Mouse (Mus musculus): ENCODE data around the gene Arel1. TPM values are rescaled to one million over a fixed set of nuclear protein-coding genes. Genes with fewer than 3 reads are reported as not detected.

Gene Arel1
- polyA plus RNA-seq, 1 experiment from 2014 or later = 16.0 TPM

GRCm38 (mm10) chr12:84912652-84913104, 58.0 kb downstream of the Arel1 start:
- DNase-seq (ENCODE audit: low spot score) = no peak
- WGBS = 85% methylated on average over 4 of the region's 4 CpGs
- H3K27ac ChIP-seq (replicated peaks) = no peak overlapping the region
- no peaks in the 10 kb centered on the region for H3K9me3 ChIP-seq (replicated peaks)
- no peak overlapping the region for H3K4me3 ChIP-seq
- no peaks in the 10 kb centered on the region for H3K27me3 ChIP-seq (ENCODE audit: low read depth, poor library complexity, severe bottlenecking)
- peaks cover 8% of the 10 kb centered on the region; the same call in 1 of the 2 replicates for H3K4me1 ChIP-seq
- H3K36me3 ChIP-seq = peaks cover 10% of the 10 kb centered on the region

DNA sequence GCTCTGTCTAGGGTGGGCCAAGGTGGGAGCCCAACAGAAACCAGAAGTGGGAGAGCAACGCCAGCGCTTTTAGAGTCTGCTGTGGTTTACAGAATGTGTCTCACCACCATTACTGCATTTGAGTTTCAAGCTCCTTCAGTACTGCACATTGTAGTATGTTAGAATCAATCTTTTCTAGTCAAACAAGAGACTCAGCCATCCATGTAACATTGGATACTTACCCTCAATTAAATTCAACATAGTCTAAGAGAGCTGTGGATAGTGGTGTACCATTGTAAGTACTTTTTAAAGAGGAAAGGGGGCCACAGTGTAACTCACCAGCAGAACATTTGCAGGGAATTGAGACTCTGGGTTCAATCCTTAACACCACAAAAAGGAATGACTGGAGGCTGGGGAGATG, 59.1 kb downstream of the Arel1 start:
- H3K4me1 ChIP-seq = peaks cover 18% of the 10 kb centered on the region; the same call in 1 of the 2 replicates
- H3K9me3 ChIP-seq (replicated peaks) = no peaks in the 10 kb centered on the region
- no peak overlapping the region for H3K4me3 ChIP-seq
- no peak for DNase-seq (ENCODE audit: low spot score)
- 88% methylated on average over 2 of the region's 2 CpGs for WGBS
- peaks cover under 1% of the 10 kb centered on the region; the same call in 1 of the 2 replicates for H3K36me3 ChIP-seq
- H3K27me3 ChIP-seq (ENCODE audit: low read depth, poor library complexity, severe bottlenecking) = no peaks in the 10 kb centered on the region
- no peak overlapping the region for H3K27ac ChIP-seq (replicated peaks)

GRCm38 (mm10) chr12:84910066-84910465, 60.6 kb downstream of the Arel1 start:
- H3K36me3 ChIP-seq = no peaks in the 10 kb centered on the region
- no peak overlapping the region for H3K27ac ChIP-seq (replicated peaks)
- H3K9me3 ChIP-seq (replicated peaks) = no peaks in the 10 kb centered on the region
- H3K4me1 ChIP-seq = peaks cover 18% of the 10 kb centered on the region; the same call in 1 of the 2 replicates
- H3K4me3 ChIP-seq = no peak overlapping the region
- H3K27me3 ChIP-seq (ENCODE audit: low read depth, poor library complexity, severe bottlenecking) = no peaks in the 10 kb centered on the region
- WGBS = 92% methylated on average over 4 of the region's 4 CpGs
- no peak for DNase-seq (ENCODE audit: low spot score)

DNA sequence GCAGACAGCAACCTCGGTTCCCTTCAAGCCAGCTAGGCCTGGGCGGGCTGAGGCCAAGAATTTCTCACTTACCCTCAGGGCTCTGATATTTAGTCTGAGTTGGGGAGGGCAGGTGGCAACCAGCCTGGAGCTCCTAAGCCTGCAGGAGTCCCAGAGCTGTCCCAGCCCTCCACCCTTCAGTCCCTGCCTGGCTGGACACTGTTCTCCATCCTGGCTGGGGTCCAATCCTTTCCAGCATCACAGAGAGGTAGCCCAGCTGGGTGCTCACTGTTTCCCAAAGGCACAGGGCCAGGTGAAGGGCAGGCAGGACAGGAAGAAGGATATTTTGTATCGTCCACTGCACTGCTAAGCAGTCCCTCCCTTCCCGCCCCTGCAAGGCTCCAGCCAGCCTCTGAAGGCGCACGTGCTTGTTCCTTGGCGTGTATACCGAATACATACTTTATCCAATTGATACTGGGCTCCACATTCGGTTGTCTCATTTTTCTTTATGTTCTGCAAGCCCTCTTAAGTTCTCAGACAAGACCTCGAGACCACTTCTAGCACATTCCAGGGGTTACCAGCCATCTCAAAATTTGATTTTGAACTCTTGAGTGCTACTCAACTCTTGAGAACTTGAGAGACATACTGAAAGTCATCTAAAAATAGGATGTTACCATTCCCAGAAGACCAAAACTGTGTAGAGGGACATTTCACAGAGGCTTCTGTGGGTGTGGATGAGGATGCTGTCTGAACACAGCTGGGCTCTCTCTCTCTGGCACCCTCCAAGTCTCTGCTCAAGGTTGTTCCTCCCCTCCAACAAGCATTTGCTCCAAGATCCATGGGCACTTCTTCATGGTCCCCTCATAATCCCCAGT, 62.8 kb downstream of the Arel1 start:
- Histone ChIP-seq H3K36me3 (no peaks in the 10 kb centered on the region), H3K4me3 (no peak overlapping the region), H3K27ac (replicated peaks) (peak overlapping the region; percentile 33; the same call in 1 of the 2 replicates), H3K4me1 (peaks cover 18% of the 10 kb centered on the region; the same call in 1 of the 2 replicates), H3K9me3 (replicated peaks) (no peaks in the 10 kb centered on the region), H3K27me3 (ENCODE audit: low read depth, poor library complexity, severe bottlenecking) (no peaks in the 10 kb centered on the region)
- no peak for DNase-seq (ENCODE audit: low spot score)
- 75% methylated on average over 10 of the region's 10 CpGs for WGBS

DNA sequence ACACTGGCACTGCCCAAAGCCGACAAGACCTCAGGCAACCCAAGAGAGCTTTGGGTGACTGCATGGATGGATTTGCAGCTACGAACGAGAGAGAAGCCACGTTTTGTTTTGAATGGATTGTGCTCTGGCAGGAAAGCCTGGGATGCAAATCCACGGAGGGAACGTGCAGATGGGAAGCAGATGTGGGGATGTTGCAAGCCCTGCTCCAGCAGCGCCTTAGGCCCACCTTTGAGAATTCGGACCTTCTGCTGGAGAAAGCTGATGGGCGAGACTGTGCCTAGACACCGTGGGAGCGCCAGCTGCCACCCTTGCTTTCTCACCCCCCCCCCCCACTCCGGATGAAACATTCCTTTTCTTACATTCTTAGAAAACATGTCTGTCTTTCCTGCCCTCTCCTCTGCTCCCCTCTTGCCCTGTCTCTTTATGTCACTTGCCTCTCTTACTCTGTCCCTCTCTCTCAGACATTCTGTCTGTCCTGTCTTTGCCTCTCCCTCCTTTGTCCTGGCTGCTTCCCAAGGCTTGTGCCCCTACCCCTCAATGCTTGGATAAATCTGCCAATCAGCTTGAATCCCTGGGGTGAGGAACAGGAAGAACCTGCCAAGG, 63.6 kb downstream of the Arel1 start:
- 74% methylated on average over 12 of the region's 12 CpGs for WGBS
- H3K4me1 ChIP-seq = peaks cover 17% of the 10 kb centered on the region; the same call in 1 of the 2 replicates
- H3K36me3 ChIP-seq = no peaks in the 10 kb centered on the region
- no peaks in the 10 kb centered on the region for H3K27me3 ChIP-seq (ENCODE audit: low read depth, poor library complexity, severe bottlenecking)
- no peak for DNase-seq (ENCODE audit: low spot score)
- H3K9me3 ChIP-seq (replicated peaks) = no peaks in the 10 kb centered on the region
- H3K27ac ChIP-seq (replicated peaks) = peak overlapping the region; percentile 33; the same call in 1 of the 2 replicates
- H3K4me3 ChIP-seq = no peak overlapping the region

DNA sequence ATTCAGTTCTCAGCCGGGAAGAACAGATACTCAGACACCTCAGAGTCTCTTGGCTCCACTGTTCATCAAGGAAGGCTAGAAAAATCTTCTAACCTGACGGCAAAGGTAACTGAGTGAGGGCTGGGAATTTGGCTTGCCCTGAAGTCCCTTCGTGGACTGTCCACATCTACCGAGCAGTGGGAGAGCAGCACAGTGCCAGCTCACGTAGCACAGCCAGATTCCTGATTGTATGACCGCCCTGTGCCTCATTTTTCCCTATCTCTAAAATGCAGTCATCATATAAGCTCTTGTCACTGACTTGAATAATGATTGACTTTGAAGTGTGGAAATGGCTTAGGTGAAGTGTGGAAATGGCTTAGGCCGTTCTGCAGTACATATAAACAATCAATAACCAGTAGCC, 66.3 kb downstream of the Arel1 start:
- WGBS = 81% methylated on average over 7 of the region's 7 CpGs
- no peak overlapping the region for H3K27ac ChIP-seq (replicated peaks)

DNA sequence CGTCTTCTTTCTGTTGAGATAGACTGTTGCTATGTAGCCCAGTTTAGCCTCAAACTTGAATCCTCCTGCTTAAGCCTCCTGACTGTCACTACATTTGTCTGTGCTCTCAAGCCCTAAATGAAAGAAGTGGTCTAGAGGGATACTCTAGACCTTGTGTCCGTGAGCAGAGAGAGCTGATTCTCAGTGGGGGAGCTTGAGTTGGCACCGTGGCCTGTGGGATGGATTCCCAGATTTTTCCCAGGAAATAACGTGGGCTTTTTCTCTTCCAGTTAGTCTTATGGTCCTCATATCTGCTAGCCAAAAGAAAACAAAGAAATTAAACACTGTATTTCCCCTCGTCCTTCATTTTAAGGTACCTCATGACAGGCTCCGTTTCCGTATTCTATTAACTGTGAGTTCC, 70.4 kb downstream of the Arel1 start:
- Histone ChIP-seq H3K4me3 (no peak overlapping the region), H3K9me3 (replicated peaks) (no peaks in the 10 kb centered on the region), H3K27ac (replicated peaks) (no peak overlapping the region), H3K4me1 (peaks cover 4% of the 10 kb centered on the region; the same call in 1 of the 2 replicates), H3K36me3 (no peaks in the 10 kb centered on the region), H3K27me3 (ENCODE audit: low read depth, poor library complexity, severe bottlenecking) (no peaks in the 10 kb centered on the region)
- 85% methylated on average over 7 of the region's 7 CpGs for WGBS
- no peak for DNase-seq (ENCODE audit: low spot score)

More for the DNA sequence above, 66.3 kb downstream of the Arel1 start:
- H3K4me3 ChIP-seq = no peak overlapping the region
- peaks cover 11% of the 10 kb centered on the region; the same call in 1 of the 2 replicates for H3K4me1 ChIP-seq
- H3K9me3 ChIP-seq (replicated peaks) = no peaks in the 10 kb centered on the region
- no peaks in the 10 kb centered on the region for H3K36me3 ChIP-seq
- H3K27me3 ChIP-seq (ENCODE audit: low read depth, poor library complexity, severe bottlenecking) = no peaks in the 10 kb centered on the region
- no peak for DNase-seq (ENCODE audit: low spot score)

DNA sequence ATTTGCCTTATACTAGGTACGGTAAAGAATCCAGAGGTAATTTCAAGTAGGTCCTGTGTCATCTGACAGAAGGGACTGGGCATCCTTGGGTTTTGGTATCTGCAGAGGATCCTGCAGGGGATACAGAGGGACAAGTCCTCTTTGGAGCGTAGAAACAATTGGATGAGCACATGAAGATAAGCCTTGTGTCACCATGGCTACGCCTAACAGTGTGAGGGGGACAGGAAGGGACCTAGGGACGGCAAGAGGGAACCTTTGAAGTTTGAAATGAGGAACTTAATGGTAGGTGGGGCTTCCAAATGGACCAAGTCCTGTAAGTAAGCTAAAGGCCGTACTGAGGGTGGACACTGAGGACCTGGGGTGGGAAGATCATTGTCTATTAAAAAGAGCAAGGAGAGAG, 73.4 kb downstream of the Arel1 start:
- H3K36me3 ChIP-seq = no peaks in the 10 kb centered on the region
- peaks cover 7% of the 10 kb centered on the region; the same call in 1 of the 2 replicates for H3K4me1 ChIP-seq
- no peak overlapping the region for H3K4me3 ChIP-seq
- 81% methylated on average over 5 of the region's 5 CpGs for WGBS
- no peak for DNase-seq (ENCODE audit: low spot score)
- H3K27ac ChIP-seq (replicated peaks) = no peak overlapping the region
- H3K9me3 ChIP-seq (replicated peaks) = no peaks in the 10 kb centered on the region
- no peaks in the 10 kb centered on the region for H3K27me3 ChIP-seq (ENCODE audit: low read depth, poor library complexity, severe bottlenecking)

GRCm38 (mm10) chr12:84896235-84896634, 74.5 kb downstream of the Arel1 start:
- Histone ChIP-seq H3K27ac (replicated peaks) (no peak overlapping the region), H3K4me3 (no peak overlapping the region), H3K4me1 (peaks cover 7% of the 10 kb centered on the region; the same call in 1 of the 2 replicates), H3K27me3 (ENCODE audit: low read depth, poor library complexity, severe bottlenecking) (no peaks in the 10 kb centered on the region), H3K36me3 (no peaks in the 10 kb centered on the region), H3K9me3 (replicated peaks) (no peaks in the 10 kb centered on the region)
- no peak for DNase-seq (ENCODE audit: low spot score)
- 86% methylated on average over 6 of the region's 6 CpGs for WGBS

GRCm38 (mm10) chr12:84893648-84894628, 76.8 kb downstream of the Arel1 start:
- Histone ChIP-seq H3K36me3 (no peaks in the 10 kb centered on the region), H3K27me3 (ENCODE audit: low read depth, poor library complexity, severe bottlenecking) (no peaks in the 10 kb centered on the region), H3K4me1 (peaks cover 7% of the 10 kb centered on the region; the same call in 1 of the 2 replicates), H3K27ac (replicated peaks) (no peak overlapping the region), H3K9me3 (replicated peaks) (no peaks in the 10 kb centered on the region), H3K4me3 (no peak overlapping the region)
- no peak for DNase-seq (ENCODE audit: low spot score)
- WGBS = 69% methylated on average over 9 of the region's 9 CpGs

- H3K36me3 ChIP-seq = no peaks in the 10 kb centered on the region
- no peaks in the 10 kb centered on the region for H3K9me3 ChIP-seq (replicated peaks)
- no peak overlapping the region for H3K4me3 ChIP-seq
- 0 out of 2 replicates have a peak, but pooled peaks cover 3% of the 10 kb centered on the region for H3K4me1 ChIP-seq
- H3K27ac ChIP-seq (replicated peaks) = no peak overlapping the region
- no peak for DNase-seq (ENCODE audit: low spot score)
- whole genome bisulfite sequencing = 72% methylated on average over 15 of the region's 15 CpGs
- H3K27me3 ChIP-seq (ENCODE audit: low read depth, poor library complexity, severe bottlenecking) = no peaks in the 10 kb centered on the region
Observed at GRCm38 (mm10) chr12:84890289-84890688, 80.4 kb downstream of the Arel1 start.
